ENCODE assay signal across 9 mouse cellular contexts in genomic region chr6:114928462-114928861, GRCm38 (mm10). TPM values are rescaled to one million over a fixed set of nuclear protein-coding genes. Genes with fewer than 3 reads are reported as not detected.
DNase-seq lines count a peak whose midpoint lies in the region; ATAC-seq and TF ChIP-seq lines count a peak whose summit lies in the region.
"Had no signal": no experiment of that assay in that cellular context is flagged by ENCODE, and none has a peak within 500 bp of the region (broad histone marks: within the 10 kb centered on the region; RNA-seq: fewer than 3 reads in every experiment).

No protein-coding gene starts in this region.

- TF ChIP-seq CTCF in bone marrow macrophage, adult 2 months (IDR thresholded peaks at IDR 0.05; ENCODE audit: low read depth, low read length) = peak; percentile 62; the same call in 1 of the 2 replicates

- H3K4me3 ChIP-seq in bone marrow macrophage, adult 2 months (ENCODE audit: insufficient read depth, low read length) = no peak overlapping the region
- H3K4me3 ChIP-seq in heart, embryonic 16.5 days (ENCODE audit: low read length) = no peak overlapping the region

- no peak overlapping the region for H3K4me2 ChIP-seq in heart, embryonic 16.5 days (ENCODE audit: low read depth, low read length)

- H3K36me3 ChIP-seq in heart, embryonic 16.5 days (ENCODE audit: control insufficient read depth, insufficient read depth) = no peaks in the 10 kb centered on the region

- no peaks in the 10 kb centered on the region for H3K4me1 ChIP-seq in bone marrow macrophage, adult 2 months (ENCODE audit: control insufficient read depth, insufficient read depth, low read length)
- peaks cover 5% of the 10 kb centered on the region; the same call in 1 of the 2 replicates for H3K4me1 ChIP-seq in heart, embryonic 16.5 days (ENCODE audit: control insufficient read depth, insufficient read depth, low read length)

- H3K9me3 ChIP-seq in heart, embryonic 16.5 days (replicated peaks; ENCODE audit: control insufficient read depth, low read length) = 0 out of 2 replicates have a peak, but pooled peaks cover 2% of the 10 kb centered on the region

- DNase-seq in adrenal gland, adult (ENCODE audit: inconsistent age in 2 of 2, low spot score in 1 of 2) = peak; percentile 67 to 90
- DNase-seq in adrenal gland, adult 8-10 months = no peak
- DNase-seq in layer of hippocampus, postnatal 25 days (ENCODE audit: extremely low spot score in 1 of 2, low spot score in 1 of 2) = peak; percentile 58 to 74
- peak; percentile 63 for DNase-seq in right cerebral cortex, postnatal 4 days

- peak; percentile 62; the same call in 1 of the 2 replicates for ATAC-seq in erythroid progenitor cell, adult 5-6 weeks (replicated peaks; ENCODE audit: low FRiP score, poor library complexity, severe bottlenecking)
- ATAC-seq in heart, embryonic 16.5 days (replicated peaks; ENCODE audit: extremely low read depth, insufficient read depth, low FRiP score) = 0 out of 2 replicates have a peak, but pooled peaks have one; percentile 11
- ATAC-seq in megakaryocyte-erythroid progenitor cell, adult 5-6 weeks (replicated peaks; ENCODE audit: low FRiP score, low TSS enrichment, poor library complexity, severe bottlenecking) = peak; percentile 50

- H3K27ac ChIP-seq in bone marrow macrophage, adult 2 months (ENCODE audit: insufficient read depth, low read depth, low read length) = no peak overlapping the region
- H3K27ac ChIP-seq in heart, embryonic 16.5 days (ENCODE audit: low read length) = no peak overlapping the region
- H3K27ac ChIP-seq: macrophage had no signal

- 3% methylated on average over 4 of the region's 4 CpGs for WGBS in heart, embryonic 16.5 days

- TF ChIP-seq POLR2A in bone marrow macrophage, adult 2 months (IDR thresholded peaks at IDR 0.05; ENCODE audit: borderline replicate concordance, low read depth, low read length) = no peak

- no peaks in the 10 kb centered on the region for H3K27me3 ChIP-seq in heart, embryonic 16.5 days (ENCODE audit: control insufficient read depth, insufficient read depth, low read length)

- no peak overlapping the region for H3K9ac ChIP-seq in heart, embryonic 16.5 days (ENCODE audit: low read length)

RNA-seq across cellular contexts. Expression of gene Vgll4, which starts 41.3 kb away (rescaled TPM):
- 10 to 100 TPM; 43.0 to 49.5 (median 45.6) TPM for total RNA-seq in adrenal gland, adult 8-10 months (2022)
- polyA plus RNA-seq in bone marrow macrophage, adult 2 months (2012; ENCODE audit: insufficient read depth, insufficient read length, missing spikeins) = 30.3 and 39.5 TPM in 2 replicates
- 2.5 and 6.7 TPM in 2 replicates for total RNA-seq in erythroid progenitor cell, adult 5-6 weeks (2015; ENCODE audit: low replicate concordance)
- total RNA-seq in erythroid progenitor cell, adult 5-6 weeks (2017; ENCODE audit: low replicate concordance) = 3.3 and 4.7 TPM in 2 replicates
- 65.3 and 68.0 TPM in 2 replicates for polyA plus RNA-seq in heart, embryonic 16.5 days (2015; fragmentation: Nextera tagmentation; extraction: Ambion mirVana)
- 10 to 100 TPM; 43.2 to 48.7 TPM for total RNA-seq in layer of hippocampus, postnatal 25 days (2021)
- total RNA-seq in megakaryocyte-erythroid progenitor cell, adult 5-6 weeks (2014; fragmentation: Nextera tagmentation) = 19.1 and 28.6 TPM in 2 replicates
- total RNA-seq in megakaryocyte-erythroid progenitor cell, adult 5-6 weeks (2017) = 22.2 and 25.9 TPM in 2 replicates

Comparison
In these comparisons a context has a peak if more than half of its experiments do, and no peak if none do; other contexts are left out.
1. ATAC-seq: peak in every context shown above with its lines; median percentile 62 in erythroid progenitor cell, adult 5-6 weeks; 50 in megakaryocyte-erythroid progenitor cell, adult 5-6 weeks; 11 in heart, embryonic 16.5 days.